Mouse (Mus musculus): ENCODE results near the gene Oma1. TPM values are rescaled to one million over a fixed set of nuclear protein-coding genes. Genes with fewer than 3 reads are reported as not detected.

The Oma1 gene
- polyA plus RNA-seq, 1 experiment from 2014 or later, result 15.1 TPM

DNA sequence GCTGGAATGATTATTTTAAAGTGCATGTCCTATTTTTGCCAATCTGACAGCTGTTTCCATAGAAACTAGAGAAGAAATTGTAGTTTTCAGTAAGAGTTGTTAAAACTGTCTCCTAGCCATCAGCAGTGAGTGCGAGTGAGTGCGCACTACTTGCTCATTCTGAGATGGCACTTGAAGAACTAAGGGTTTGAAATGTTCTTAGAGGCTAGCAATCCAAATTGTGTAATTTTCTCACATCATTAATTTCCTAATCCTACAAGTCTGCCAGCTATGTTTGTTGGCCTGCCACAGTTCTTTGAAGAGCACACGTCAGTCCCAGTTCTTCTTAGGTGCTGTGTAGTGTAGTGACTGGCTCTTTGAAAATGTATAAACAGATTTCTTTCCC, 906 bp downstream of the Oma1 start:
- H3K27ac ChIP-seq (ENCODE audit: low read length), result no peak overlapping the region; the same call in 1 of the 2 replicates
- no peaks in the 10 kb centered on the region for H3K36me3 ChIP-seq (ENCODE audit: control insufficient read depth, insufficient read depth)
- H3K9me3 ChIP-seq (ENCODE audit: control insufficient read depth, low read length), result no peaks in the 10 kb centered on the region
- peak overlapping the region; percentile 59 for H3K4me2 ChIP-seq (ENCODE audit: low read length)
- peaks cover 11% of the 10 kb centered on the region for H3K4me1 ChIP-seq (replicated peaks; ENCODE audit: control insufficient read depth, insufficient read depth, low read length)
- no peaks in the 10 kb centered on the region for H3K27me3 ChIP-seq (replicated peaks; ENCODE audit: control insufficient read depth, insufficient read depth, low read length)
- WGBS, result 6% methylated on average over 3 of the region's 3 CpGs
- ATAC-seq, result no peak
- H3K4me3 ChIP-seq (replicated peaks; ENCODE audit: low read length), result peak overlapping the region; percentile 74
- H3K9ac ChIP-seq (replicated peaks; ENCODE audit: low read depth, low read length), result no peak overlapping the region; the same call in 1 of the 2 replicates

DNA sequence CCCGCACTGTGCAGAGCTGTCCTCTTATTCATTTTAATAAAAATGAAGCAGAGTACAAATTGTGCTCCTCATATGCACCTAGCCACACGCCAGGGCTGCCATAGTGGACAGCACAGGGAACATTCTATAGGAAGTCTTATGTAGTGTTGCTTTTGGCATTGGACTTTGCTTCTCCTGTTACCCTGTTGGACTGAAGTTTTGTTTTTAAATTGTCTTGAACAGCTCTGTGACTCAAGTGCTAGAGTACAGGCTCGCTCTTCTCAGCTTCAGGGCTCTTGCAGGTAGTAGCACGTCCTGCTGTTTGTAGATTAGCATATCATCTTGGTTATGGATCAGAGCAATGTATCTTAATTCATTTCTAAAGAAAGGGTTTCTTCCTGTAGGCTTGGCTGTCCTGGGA, 2.2 kb downstream of the Oma1 start:
- 93% methylated on average over 4 of the region's 4 CpGs for WGBS

DNA sequence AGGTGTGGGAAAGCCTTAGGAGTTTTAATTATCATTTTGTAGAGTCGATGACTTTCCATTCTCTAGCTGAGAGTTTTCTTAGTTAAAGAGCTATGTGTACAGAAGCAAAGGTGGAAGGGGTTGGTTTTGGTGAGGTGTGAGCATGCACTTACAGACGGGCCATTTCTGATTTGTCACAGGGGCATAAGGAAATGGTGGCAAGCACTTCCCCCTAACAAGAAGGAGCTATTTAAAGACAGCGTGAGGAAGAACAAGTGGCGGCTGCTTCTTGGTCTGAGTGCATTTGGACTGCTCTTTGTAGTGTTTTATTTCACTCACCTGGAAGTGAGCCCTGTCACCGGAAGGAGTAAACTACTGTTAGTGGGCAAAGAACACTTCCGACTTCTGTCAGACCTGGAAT, 7.8 kb downstream of the Oma1 start:
- Histone ChIP-seq H3K36me3 (ENCODE audit: control insufficient read depth, insufficient read depth) (no peaks in the 10 kb centered on the region), H3K27me3 (replicated peaks; ENCODE audit: control insufficient read depth, insufficient read depth, low read length) (no peaks in the 10 kb centered on the region), H3K27ac (ENCODE audit: low read length) (no peak overlapping the region), H3K4me3 (replicated peaks; ENCODE audit: low read length) (no peak overlapping the region), H3K4me1 (replicated peaks; ENCODE audit: control insufficient read depth, insufficient read depth, low read length) (no peaks in the 10 kb centered on the region; the same call in 1 of the 2 replicates), H3K4me2 (ENCODE audit: low read length) (no peak overlapping the region), H3K9ac (replicated peaks; ENCODE audit: low read depth, low read length) (no peak overlapping the region), H3K9me3 (ENCODE audit: control insufficient read depth, low read length) (no peaks in the 10 kb centered on the region)
- 76% methylated on average over 6 of the region's 6 CpGs for WGBS
- ATAC-seq, result no peak

More for the DNA sequence above, 2.2 kb downstream of the Oma1 start:
- Histone ChIP-seq H3K27ac (ENCODE audit: low read length) (no peak overlapping the region), H3K27me3 (replicated peaks; ENCODE audit: control insufficient read depth, insufficient read depth, low read length) (no peaks in the 10 kb centered on the region), H3K9ac (replicated peaks; ENCODE audit: low read depth, low read length) (no peak overlapping the region), H3K9me3 (ENCODE audit: control insufficient read depth, low read length) (no peaks in the 10 kb centered on the region), H3K36me3 (ENCODE audit: control insufficient read depth, insufficient read depth) (no peaks in the 10 kb centered on the region), H3K4me2 (ENCODE audit: low read length) (no peak overlapping the region), H3K4me1 (replicated peaks; ENCODE audit: control insufficient read depth, insufficient read depth, low read length) (peaks cover 11% of the 10 kb centered on the region), H3K4me3 (replicated peaks; ENCODE audit: low read length) (no peak overlapping the region)
- no peak for ATAC-seq

DNA sequence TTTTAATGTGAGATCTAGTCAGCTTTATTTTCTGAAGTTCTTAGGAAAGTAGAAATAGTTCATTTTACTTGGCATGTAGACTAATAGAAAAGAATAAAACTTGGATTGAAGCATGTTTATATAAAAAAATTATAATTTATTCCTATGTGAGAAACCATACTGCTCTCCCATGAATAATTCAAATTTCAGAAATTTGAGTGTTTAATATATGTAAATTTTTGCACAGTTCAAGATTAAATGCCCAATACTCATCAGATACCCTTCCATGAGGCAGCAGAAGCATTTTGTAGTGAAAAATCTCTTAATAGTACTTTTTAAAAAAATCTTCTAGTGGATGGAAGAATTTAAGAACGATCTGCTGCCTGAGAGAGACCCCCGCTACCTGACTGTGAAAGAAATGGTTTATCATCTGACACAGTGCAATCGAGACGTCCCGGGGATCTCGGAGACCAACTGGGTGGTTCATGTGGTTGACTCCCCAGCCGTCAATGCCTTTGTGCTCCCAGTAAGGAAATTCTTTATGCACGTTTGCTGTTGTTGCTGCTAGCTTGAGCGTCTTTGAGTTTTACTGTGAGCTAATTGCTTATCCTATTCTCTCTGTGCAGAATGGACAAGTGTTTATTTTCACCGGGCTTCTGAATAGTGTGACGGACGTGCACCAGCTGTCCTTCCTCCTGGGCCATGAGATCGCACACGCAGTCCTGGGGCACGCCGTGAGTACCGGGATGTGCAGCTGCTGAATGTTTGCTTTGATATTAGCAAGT, 11.3 kb downstream of the Oma1 start:
- WGBS, result 8% methylated on average over 17 of the region's 17 CpGs
- peak overlapping the region; percentile 49 for H3K4me2 ChIP-seq (ENCODE audit: low read length)
- no peaks in the 10 kb centered on the region for H3K36me3 ChIP-seq (ENCODE audit: control insufficient read depth, insufficient read depth)
- peaks cover 3% of the 10 kb centered on the region; the same call in 1 of the 2 replicates for H3K4me1 ChIP-seq (replicated peaks; ENCODE audit: control insufficient read depth, insufficient read depth, low read length)
- peak overlapping the region; percentile 72 for H3K27ac ChIP-seq (ENCODE audit: low read length)
- peak overlapping the region; percentile 36 for H3K4me3 ChIP-seq (replicated peaks; ENCODE audit: low read length)
- ATAC-seq, result peak; percentile 85
- H3K9ac ChIP-seq (replicated peaks; ENCODE audit: low read depth, low read length), result peak overlapping the region; percentile 27
- no peaks in the 10 kb centered on the region for H3K9me3 ChIP-seq (ENCODE audit: control insufficient read depth, low read length)
- H3K27me3 ChIP-seq (replicated peaks; ENCODE audit: control insufficient read depth, insufficient read depth, low read length), result no peaks in the 10 kb centered on the region

DNA sequence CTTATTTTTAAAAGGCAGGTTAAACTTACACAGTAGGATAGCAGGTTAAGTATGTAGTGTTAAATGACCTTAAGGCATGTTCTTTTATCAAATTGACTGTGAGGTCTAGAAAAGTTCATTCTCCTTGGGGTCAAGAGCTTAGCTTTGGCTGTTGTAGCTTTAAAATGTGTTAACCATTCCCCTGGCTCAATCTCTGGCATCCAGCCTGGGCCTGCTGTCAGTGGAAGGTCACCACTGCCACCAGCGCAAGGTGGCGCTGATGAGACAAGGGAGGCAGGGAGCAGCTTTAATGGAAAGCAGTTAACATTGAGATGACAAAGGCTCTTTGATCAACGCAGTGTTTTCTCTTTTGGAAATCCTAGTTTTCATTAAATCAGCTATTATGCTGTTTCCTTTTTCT, 13.4 kb downstream of the Oma1 start:
- no peaks in the 10 kb centered on the region for H3K9me3 ChIP-seq (ENCODE audit: control insufficient read depth, low read length)

DNA sequence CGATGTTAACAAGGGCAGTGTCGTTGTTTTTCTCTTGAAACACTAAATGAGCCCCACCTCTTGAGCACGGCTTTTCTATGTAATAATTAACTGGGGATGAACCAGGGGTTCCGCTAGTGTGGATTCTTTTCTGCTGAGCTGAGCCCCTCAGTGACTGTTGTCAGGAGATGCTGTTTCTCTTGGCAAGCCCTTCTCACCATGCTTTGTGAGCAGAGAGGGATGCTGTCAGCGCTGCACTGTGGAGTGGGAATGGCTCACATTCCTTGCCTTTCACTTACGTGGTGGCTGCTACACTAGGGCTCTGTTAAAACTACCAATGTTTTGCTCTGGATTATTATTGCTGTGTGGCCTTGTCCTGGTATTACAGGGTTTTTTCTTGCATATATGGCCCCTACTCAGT, 15.7 kb downstream of the Oma1 start:
- Histone ChIP-seq H3K4me2 (ENCODE audit: low read length) (no peak overlapping the region), H3K4me3 (replicated peaks; ENCODE audit: low read length) (no peak overlapping the region), H3K27ac (ENCODE audit: low read length) (no peak overlapping the region), H3K4me1 (replicated peaks; ENCODE audit: control insufficient read depth, insufficient read depth, low read length) (peaks cover 3% of the 10 kb centered on the region; the same call in 1 of the 2 replicates), H3K27me3 (replicated peaks; ENCODE audit: control insufficient read depth, insufficient read depth, low read length) (no peaks in the 10 kb centered on the region), H3K9ac (replicated peaks; ENCODE audit: low read depth, low read length) (no peak overlapping the region; the same call in 1 of the 2 replicates), H3K36me3 (ENCODE audit: control insufficient read depth, insufficient read depth) (no peaks in the 10 kb centered on the region), H3K9me3 (ENCODE audit: control insufficient read depth, low read length) (no peaks in the 10 kb centered on the region)
- no peak; the same call in 1 of the 2 replicates for ATAC-seq
- WGBS, result 34% methylated on average over 6 of the region's 6 CpGs

More for the DNA sequence above, 13.4 kb downstream of the Oma1 start:
- ATAC-seq, result no peak
- H3K4me2 ChIP-seq (ENCODE audit: low read length), result no peak overlapping the region
- no peak overlapping the region for H3K4me3 ChIP-seq (replicated peaks; ENCODE audit: low read length)
- no peaks in the 10 kb centered on the region for H3K36me3 ChIP-seq (ENCODE audit: control insufficient read depth, insufficient read depth)
- H3K4me1 ChIP-seq (replicated peaks; ENCODE audit: control insufficient read depth, insufficient read depth, low read length), result peaks cover 3% of the 10 kb centered on the region; the same call in 1 of the 2 replicates
- 60% methylated on average over 3 of the region's 3 CpGs for WGBS
- H3K9ac ChIP-seq (replicated peaks; ENCODE audit: low read depth, low read length), result no peak overlapping the region
- no peak overlapping the region for H3K27ac ChIP-seq (ENCODE audit: low read length)
- H3K27me3 ChIP-seq (replicated peaks; ENCODE audit: control insufficient read depth, insufficient read depth, low read length), result no peaks in the 10 kb centered on the region

DNA sequence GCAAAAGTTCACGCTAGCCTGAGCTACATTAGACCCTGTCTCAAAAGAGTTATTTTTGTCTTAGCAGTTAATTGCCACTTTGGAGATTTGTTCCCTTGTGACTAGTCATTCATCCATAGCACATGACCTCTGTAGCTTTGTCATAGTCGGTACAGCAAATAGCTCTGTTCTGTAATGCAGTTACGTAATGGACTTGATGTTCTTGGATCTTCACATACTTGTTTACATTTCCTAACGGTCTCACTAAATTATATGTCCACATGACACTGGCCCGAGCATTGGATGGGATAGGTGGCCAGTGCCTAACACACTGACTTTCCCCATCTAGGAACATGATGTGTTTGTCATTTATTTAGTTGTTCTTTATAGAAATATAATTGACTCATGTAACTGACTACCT, 21.5 kb downstream of the Oma1 start:
- Histone ChIP-seq H3K4me2 (ENCODE audit: low read length) (no peak overlapping the region), H3K9ac (replicated peaks; ENCODE audit: low read depth, low read length) (no peak overlapping the region), H3K27ac (ENCODE audit: low read length) (no peak overlapping the region), H3K9me3 (ENCODE audit: control insufficient read depth, low read length) (no peaks in the 10 kb centered on the region), H3K27me3 (replicated peaks; ENCODE audit: control insufficient read depth, insufficient read depth, low read length) (no peaks in the 10 kb centered on the region), H3K4me1 (replicated peaks; ENCODE audit: control insufficient read depth, insufficient read depth, low read length) (no peaks in the 10 kb centered on the region), H3K4me3 (replicated peaks; ENCODE audit: low read length) (no peak overlapping the region), H3K36me3 (ENCODE audit: control insufficient read depth, insufficient read depth) (no peaks in the 10 kb centered on the region)
- no peak for ATAC-seq
- WGBS, result 88% methylated on average over 5 of the region's 5 CpGs

DNA sequence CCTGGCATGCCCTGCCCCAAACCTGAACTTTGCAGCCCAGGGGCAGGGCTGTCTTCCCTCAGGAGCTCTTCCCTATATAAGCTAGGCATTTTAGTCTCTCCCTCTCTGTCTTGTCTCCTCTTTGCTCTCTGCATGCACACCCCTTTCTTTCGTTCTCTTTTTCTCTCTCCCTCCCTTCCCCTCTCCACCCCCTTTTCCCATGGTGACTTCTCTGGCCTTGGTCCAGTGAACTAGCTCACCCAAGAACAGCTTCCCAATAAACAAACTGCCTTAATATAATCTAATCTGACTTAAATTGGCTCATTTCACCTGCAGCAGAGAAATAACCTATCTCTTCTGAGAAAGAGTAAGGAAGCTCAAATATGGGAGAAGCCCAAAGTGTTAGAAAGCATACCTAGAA, 27.1 kb downstream of the Oma1 start:
- 29% methylated on average over 1 of the region's 1 CpGs for WGBS
- H3K9me3 ChIP-seq (ENCODE audit: control insufficient read depth, low read length), result no peaks in the 10 kb centered on the region
- ATAC-seq, result no peak
- H3K4me2 ChIP-seq (ENCODE audit: low read length), result no peak overlapping the region
- no peak overlapping the region for H3K27ac ChIP-seq (ENCODE audit: low read length)
- H3K36me3 ChIP-seq (ENCODE audit: control insufficient read depth, insufficient read depth), result no peaks in the 10 kb centered on the region
- no peak overlapping the region for H3K9ac ChIP-seq (replicated peaks; ENCODE audit: low read depth, low read length)
- H3K27me3 ChIP-seq (replicated peaks; ENCODE audit: control insufficient read depth, insufficient read depth, low read length), result no peaks in the 10 kb centered on the region
- H3K4me1 ChIP-seq (replicated peaks; ENCODE audit: control insufficient read depth, insufficient read depth, low read length), result no peaks in the 10 kb centered on the region
- no peak overlapping the region for H3K4me3 ChIP-seq (replicated peaks; ENCODE audit: low read length)

DNA sequence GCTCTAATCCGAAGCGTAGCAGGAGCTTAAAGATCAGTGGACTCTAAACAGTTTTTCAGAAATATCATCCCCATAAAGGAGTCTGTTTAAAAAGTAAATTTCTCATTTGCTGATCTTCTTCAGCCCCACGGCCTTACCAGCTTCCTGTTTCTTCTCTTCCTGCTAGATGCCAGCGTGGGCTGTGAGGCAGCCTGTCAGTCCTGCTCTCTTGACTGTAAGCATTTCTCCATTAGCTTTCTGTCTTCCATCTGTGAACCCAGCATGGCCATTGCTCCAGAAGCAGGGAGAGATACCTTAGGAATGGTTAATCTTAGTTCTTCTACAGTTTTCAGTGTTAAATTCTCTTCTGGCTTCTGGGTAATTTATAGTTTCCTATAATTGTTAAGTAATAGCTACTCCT, 28.0 kb downstream of the Oma1 start:
- Histone ChIP-seq H3K27ac (ENCODE audit: low read length) (no peak overlapping the region), H3K4me1 (replicated peaks; ENCODE audit: control insufficient read depth, insufficient read depth, low read length) (no peaks in the 10 kb centered on the region), H3K9ac (replicated peaks; ENCODE audit: low read depth, low read length) (no peak overlapping the region), H3K4me3 (replicated peaks; ENCODE audit: low read length) (no peak overlapping the region), H3K4me2 (ENCODE audit: low read length) (no peak overlapping the region), H3K9me3 (ENCODE audit: control insufficient read depth, low read length) (no peaks in the 10 kb centered on the region), H3K36me3 (ENCODE audit: control insufficient read depth, insufficient read depth) (no peaks in the 10 kb centered on the region), H3K27me3 (replicated peaks; ENCODE audit: control insufficient read depth, insufficient read depth, low read length) (no peaks in the 10 kb centered on the region)
- WGBS, result 86% methylated on average over 4 of the region's 4 CpGs
- ATAC-seq, result no peak

All from forebrain, embryonic 16.5 days (tissue).